Mouse (Mus musculus): ENCODE measurements at regions not wholly inside any gene's neighbourhood (a gene's known extent, or its start where the extent isn't known, plus 50 kb on each side); places are given as distances from the start of the nearest gene placed in this dataset.
"Not testable (repeated sequence)": the region's sequence is repeated elsewhere in the genome, so short reads cannot be mapped to it uniquely, and the experiment has no call there.

GRCm38 (mm10) chr15:43758256-43758655, 3624.1 kb downstream of the 9330182O14Rik start:
- WGBS = 22% methylated on average over 3 of the region's 3 CpGs
- DNase-seq (ENCODE audit: low spot score) (peak; percentile 78), ATAC-seq (ENCODE audit: low FRiP score) (peak; percentile 55; the same call in 1 of the 2 replicates)
- no peak overlapping the region for H3K4me3 ChIP-seq (replicated peaks; ENCODE audit: low read length)
- no peak overlapping the region for H3K4me2 ChIP-seq (replicated peaks)
- H3K27ac ChIP-seq = no peak overlapping the region
- no peaks in the 10 kb centered on the region for H3K27me3 ChIP-seq (ENCODE audit: control insufficient read depth, insufficient read depth, low read length)
- no peak overlapping the region for H3K9ac ChIP-seq
- no peaks in the 10 kb centered on the region for H3K4me1 ChIP-seq (replicated peaks; ENCODE audit: control insufficient read depth, insufficient read depth, low read length)
- H3K36me3 ChIP-seq (replicated peaks; ENCODE audit: control insufficient read depth, insufficient read depth) = no peaks in the 10 kb centered on the region
- H3K9me3 ChIP-seq (ENCODE audit: control insufficient read depth, low read length) = no peaks in the 10 kb centered on the region

GRCm38 (mm10) chr15:43764606-43765005, 3630.4 kb downstream of the 9330182O14Rik start:
- no peak for ATAC-seq (ENCODE audit: low FRiP score)
- no peaks in the 10 kb centered on the region for H3K9me3 ChIP-seq (ENCODE audit: control insufficient read depth, low read length)
- no peak overlapping the region for H3K9ac ChIP-seq
- H3K27ac ChIP-seq = no peak overlapping the region
- no peak for DNase-seq (ENCODE audit: low spot score)
- 85% methylated on average over 2 of the region's 2 CpGs for WGBS
- H3K4me3 ChIP-seq (replicated peaks; ENCODE audit: low read length) = no peak overlapping the region
- H3K36me3 ChIP-seq (replicated peaks; ENCODE audit: control insufficient read depth, insufficient read depth) = no peaks in the 10 kb centered on the region
- H3K4me2 ChIP-seq (replicated peaks) = no peak overlapping the region
- no peaks in the 10 kb centered on the region for H3K27me3 ChIP-seq (ENCODE audit: control insufficient read depth, insufficient read depth, low read length)
- no peaks in the 10 kb centered on the region for H3K4me1 ChIP-seq (replicated peaks; ENCODE audit: control insufficient read depth, insufficient read depth, low read length)

- Histone ChIP-seq H3K4me1 (replicated peaks; ENCODE audit: control insufficient read depth, insufficient read depth, low read length) (no peaks in the 10 kb centered on the region), H3K4me2 (replicated peaks) (no peak overlapping the region), H3K4me3 (replicated peaks; ENCODE audit: low read length) (no peak overlapping the region), H3K9me3 (ENCODE audit: control insufficient read depth, low read length) (no peaks in the 10 kb centered on the region), H3K9ac (no peak overlapping the region), H3K27me3 (ENCODE audit: control insufficient read depth, insufficient read depth, low read length) (no peaks in the 10 kb centered on the region), H3K27ac (no peak overlapping the region), H3K36me3 (replicated peaks; ENCODE audit: control insufficient read depth, insufficient read depth) (no peaks in the 10 kb centered on the region)
- WGBS = 37% methylated on average over 3 of the region's 3 CpGs
- DNase-seq (ENCODE audit: low spot score) (peak; percentile 71), ATAC-seq (ENCODE audit: low FRiP score) (no peak)
Measured at GRCm38 (mm10) chr15:43772718-43773117, 3638.6 kb downstream of the 9330182O14Rik start.

GRCm38 (mm10) chr15:43782126-43782632, 3648.0 kb downstream of the 9330182O14Rik start:
- not testable (repeated sequence) for H3K9ac ChIP-seq; H3K9me3 ChIP-seq (ENCODE audit: control insufficient read depth, low read length); H3K27me3 ChIP-seq (ENCODE audit: control insufficient read depth, insufficient read depth, low read length); H3K36me3 ChIP-seq (replicated peaks; ENCODE audit: control insufficient read depth, insufficient read depth); H3K27ac ChIP-seq; ATAC-seq (ENCODE audit: low FRiP score); DNase-seq (ENCODE audit: low spot score); H3K4me3 ChIP-seq (replicated peaks; ENCODE audit: low read length); H3K4me1 ChIP-seq (replicated peaks; ENCODE audit: control insufficient read depth, insufficient read depth, low read length); H3K4me2 ChIP-seq (replicated peaks)
- WGBS = 71% methylated on average over 3 of the region's 3 CpGs

DNA sequence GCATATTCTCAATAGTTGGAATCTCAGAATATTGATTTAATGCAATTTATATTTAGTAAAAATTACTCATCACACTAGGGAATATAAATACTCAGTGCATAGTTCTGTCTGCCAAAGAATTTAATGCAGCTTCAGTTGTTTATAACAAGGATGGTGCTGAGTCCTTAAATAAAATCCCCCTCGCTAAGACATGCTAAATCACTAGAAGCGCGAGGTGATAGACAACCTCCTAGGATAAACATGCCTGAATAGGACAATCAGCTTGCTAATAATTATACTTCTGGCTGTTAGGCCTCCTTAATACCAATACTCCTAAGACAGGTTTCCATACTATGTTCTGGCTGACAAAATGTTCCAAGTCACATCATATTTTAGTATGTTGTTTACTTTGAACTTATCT, 3650.0 kb downstream of the 9330182O14Rik start:
- no peak overlapping the region for H3K27ac ChIP-seq
- WGBS = 93% methylated on average over 3 of the region's 3 CpGs
- no peak for DNase-seq (ENCODE audit: low spot score)

GRCm38 (mm10) chr15:43803342-43803741, 3669.2 kb downstream of the 9330182O14Rik start:
- Histone ChIP-seq H3K9ac (no peak overlapping the region), H3K36me3 (replicated peaks; ENCODE audit: control insufficient read depth, insufficient read depth) (no peaks in the 10 kb centered on the region), H3K27me3 (ENCODE audit: control insufficient read depth, insufficient read depth, low read length) (no peaks in the 10 kb centered on the region), H3K4me3 (replicated peaks; ENCODE audit: low read length) (no peak overlapping the region), H3K4me2 (replicated peaks) (no peak overlapping the region), H3K4me1 (replicated peaks; ENCODE audit: control insufficient read depth, insufficient read depth, low read length) (no peaks in the 10 kb centered on the region), H3K27ac (peak overlapping the region; percentile 35; the same call in 1 of the 2 replicates), H3K9me3 (ENCODE audit: control insufficient read depth, low read length) (no peaks in the 10 kb centered on the region)
- WGBS = 29% methylated on average over 4 of the region's 4 CpGs
- ATAC-seq (ENCODE audit: low FRiP score) (peak; percentile 77; the same call in 1 of the 2 replicates), DNase-seq (ENCODE audit: low spot score) (peak; percentile 25)

More for the DNA sequence above, 3650.0 kb downstream of the 9330182O14Rik start:
- Histone ChIP-seq H3K4me1 (replicated peaks; ENCODE audit: control insufficient read depth, insufficient read depth, low read length) (no peaks in the 10 kb centered on the region), H3K4me3 (replicated peaks; ENCODE audit: low read length) (no peak overlapping the region), H3K9ac (no peak overlapping the region), H3K36me3 (replicated peaks; ENCODE audit: control insufficient read depth, insufficient read depth) (no peaks in the 10 kb centered on the region), H3K9me3 (ENCODE audit: control insufficient read depth, low read length) (no peaks in the 10 kb centered on the region), H3K27me3 (ENCODE audit: control insufficient read depth, insufficient read depth, low read length) (no peaks in the 10 kb centered on the region), H3K4me2 (replicated peaks) (no peak overlapping the region)
- ATAC-seq (ENCODE audit: low FRiP score) = no peak
